In genomic region chr5:141939000-141939399, GRCm38 (mm10) we compare ENCODE assay signal across 30 mouse cellular contexts.
DNase-seq lines count a peak whose midpoint lies in the region; ATAC-seq lines count a peak whose summit lies in the region.
"Had no signal": no experiment of that assay in that cellular context is flagged by ENCODE, and none has a peak within 500 bp of the region (broad histone marks: within the 10 kb centered on the region; RNA-seq: fewer than 3 reads in every experiment).

No protein-coding gene starts in this region.

- no peaks in the 10 kb centered on the region for H3K27me3 ChIP-seq in midbrain, embryonic 11.5 days (ENCODE audit: control insufficient read depth, insufficient read depth, low read length)
- H3K27me3 ChIP-seq in midbrain, embryonic 15.5 days (replicated peaks), result no peaks in the 10 kb centered on the region
- H3K27me3 ChIP-seq in embryonic facial prominence, embryonic 15.5 days, result no peaks in the 10 kb centered on the region
- no peaks in the 10 kb centered on the region for H3K27me3 ChIP-seq in liver, embryonic 11.5 days (replicated peaks; ENCODE audit: control insufficient read depth, insufficient read depth, low read length)
- H3K27me3 ChIP-seq: embryonic facial prominence, embryonic 12.5 days; forebrain, embryonic 13.5 days; heart, embryonic 13.5 days; Patski had no signal

- H3K4me3 ChIP-seq in midbrain, embryonic 11.5 days (ENCODE audit: low read depth, low read length), result no peak overlapping the region
- no peak overlapping the region for H3K4me3 ChIP-seq in midbrain, embryonic 15.5 days
- no peak overlapping the region for H3K4me3 ChIP-seq in embryonic facial prominence, embryonic 15.5 days (replicated peaks)
- H3K4me3 ChIP-seq in liver, embryonic 11.5 days (ENCODE audit: low read depth, low read length), result no peak overlapping the region
- H3K4me3 ChIP-seq: embryonic facial prominence, embryonic 12.5 days; forebrain, embryonic 10.5 days; forebrain, embryonic 13.5 days; heart, adult 2 months; heart, embryonic 10.5 days; heart, embryonic 13.5 days had no signal

- peak; percentile 80; the same call in 1 of the 2 replicates for ATAC-seq in frontal cortex, adult (ENCODE audit: low TSS enrichment)
- ATAC-seq in midbrain, embryonic 11.5 days (ENCODE audit: low FRiP score), result no peak
- ATAC-seq in midbrain, embryonic 15.5 days (replicated peaks), result no peak
- 0 out of 2 replicates have a peak, but pooled peaks have one; percentile 48 for ATAC-seq in embryonic facial prominence, embryonic 15.5 days (ENCODE audit: insufficient number of reproducible peaks, low FRiP score, low TSS enrichment, low read depth)
- ATAC-seq in liver, embryonic 11.5 days (replicated peaks; ENCODE audit: low FRiP score), result no peak
- ATAC-seq: forebrain, embryonic 13.5 days; forebrain, embryonic 16.5 days; hindbrain, postnatal 0 days; inflammation-experienced regulatory T-cells, adult 6 months; intestine, postnatal 0 days; Patski had no signal

- WGBS in midbrain, embryonic 11.5 days, result 87% methylated on average over 9 of the region's 9 CpGs
- WGBS in midbrain, embryonic 15.5 days, result 76% methylated on average over 9 of the region's 9 CpGs
- 69% methylated on average over 9 of the region's 9 CpGs for WGBS in embryonic facial prominence, embryonic 15.5 days
- 79% methylated on average over 9 of the region's 9 CpGs for WGBS in liver, embryonic 11.5 days

- H3K4me1 ChIP-seq in midbrain, embryonic 11.5 days (ENCODE audit: control insufficient read depth, insufficient read depth, low read length), result no peaks in the 10 kb centered on the region
- 0 out of 2 replicates have a peak, but pooled peaks cover 4% of the 10 kb centered on the region for H3K4me1 ChIP-seq in midbrain, embryonic 15.5 days
- no peaks in the 10 kb centered on the region for H3K4me1 ChIP-seq in embryonic facial prominence, embryonic 15.5 days
- H3K4me1 ChIP-seq in liver, embryonic 11.5 days (replicated peaks; ENCODE audit: control insufficient read depth, insufficient read depth, low read length), result no peaks in the 10 kb centered on the region
- H3K4me1 ChIP-seq: embryonic facial prominence, embryonic 12.5 days; forebrain, embryonic 10.5 days; forebrain, embryonic 13.5 days had no signal

- H3K9me3 ChIP-seq in midbrain, embryonic 11.5 days (ENCODE audit: control insufficient read depth, low read length), result no peaks in the 10 kb centered on the region
- H3K9me3 ChIP-seq in midbrain, embryonic 15.5 days, result no peaks in the 10 kb centered on the region
- no peaks in the 10 kb centered on the region for H3K9me3 ChIP-seq in embryonic facial prominence, embryonic 15.5 days (replicated peaks)
- no peaks in the 10 kb centered on the region for H3K9me3 ChIP-seq in liver, embryonic 11.5 days (ENCODE audit: control insufficient read depth, low read length)
- H3K9me3 ChIP-seq: embryonic facial prominence, embryonic 12.5 days; forebrain, embryonic 10.5 days; forebrain, embryonic 13.5 days; heart, embryonic 10.5 days; heart, embryonic 13.5 days had no signal

- no peak for DNase-seq in frontal cortex, postnatal 10 days (ENCODE audit: low spot score in 2 of 2)
- DNase-seq in midbrain, embryonic 11.5 days (ENCODE audit: low spot score, missing footprints), result peak; percentile 62
- DNase-seq in brain, adult 2 months (ENCODE audit: low read depth, low spot score), result peak; percentile 57
- no peak for DNase-seq in liver, embryonic 11.5 days (ENCODE audit: low spot score)
- DNase-seq: adrenal gland, adult 2 months; adrenal gland, postnatal 14 days; B cell, adult 2 months; cerebellum, adult 18-20 months; cerebellum, adult 9-10 months; cerebellum, postnatal 14 days; gastrocnemius, postnatal 10 days; gastrocnemius, postnatal 36 days; heart, adult 2 months; heart, postnatal 14 days; heart, postnatal 4 days had no signal

- no peak overlapping the region for H3K9ac ChIP-seq in midbrain, embryonic 11.5 days (ENCODE audit: low read length)
- H3K9ac ChIP-seq in midbrain, embryonic 15.5 days, result no peak overlapping the region
- no peak overlapping the region for H3K9ac ChIP-seq in embryonic facial prominence, embryonic 15.5 days
- H3K9ac ChIP-seq in liver, embryonic 11.5 days (ENCODE audit: low read depth, low read length), result no peak overlapping the region
- H3K9ac ChIP-seq: embryonic facial prominence, embryonic 12.5 days; forebrain, embryonic 13.5 days; heart, embryonic 13.5 days; hindbrain, embryonic 14.5 days had no signal

- H3K27ac ChIP-seq in midbrain, embryonic 11.5 days (ENCODE audit: low read depth, low read length), result no peak overlapping the region
- no peak overlapping the region for H3K27ac ChIP-seq in midbrain, embryonic 15.5 days
- no peak overlapping the region for H3K27ac ChIP-seq in embryonic facial prominence, embryonic 15.5 days (replicated peaks)
- H3K27ac ChIP-seq in liver, embryonic 11.5 days (ENCODE audit: low read depth, low read length), result no peak overlapping the region
- H3K27ac ChIP-seq: embryonic facial prominence, embryonic 12.5 days; forebrain, embryonic 10.5 days; forebrain, embryonic 13.5 days; heart, adult 2 months; heart, embryonic 10.5 days; heart, embryonic 13.5 days; hindbrain, embryonic 14.5 days; hindbrain, postnatal 0 days had no signal

- H3K4me2 ChIP-seq in midbrain, embryonic 11.5 days, result no peak overlapping the region
- H3K4me2 ChIP-seq in midbrain, embryonic 15.5 days, result no peak overlapping the region
- no peak overlapping the region for H3K4me2 ChIP-seq in embryonic facial prominence, embryonic 15.5 days (replicated peaks)
- no peak overlapping the region for H3K4me2 ChIP-seq in liver, embryonic 11.5 days
- H3K4me2 ChIP-seq: embryonic facial prominence, embryonic 12.5 days; forebrain, embryonic 13.5 days; heart, embryonic 13.5 days; hindbrain, embryonic 14.5 days had no signal

- H3K36me3 ChIP-seq in midbrain, embryonic 11.5 days (ENCODE audit: control insufficient read depth, insufficient read depth, low read length), result no peaks in the 10 kb centered on the region
- H3K36me3 ChIP-seq in midbrain, embryonic 15.5 days (replicated peaks), result no peaks in the 10 kb centered on the region
- no peaks in the 10 kb centered on the region for H3K36me3 ChIP-seq in embryonic facial prominence, embryonic 15.5 days
- H3K36me3 ChIP-seq in liver, embryonic 11.5 days (ENCODE audit: control insufficient read depth, insufficient read depth, low read length), result no peaks in the 10 kb centered on the region
- H3K36me3 ChIP-seq: embryonic facial prominence, embryonic 12.5 days; forebrain, embryonic 10.5 days; G1E had no signal

Comparison
In these comparisons a context has a peak if more than half of its experiments do, and no peak if none do; other contexts are left out.
1. ATAC-seq: peak in frontal cortex, adult (single experiment) and embryonic facial prominence, embryonic 15.5 days (single experiment); none in midbrain, embryonic 11.5 days (single experiment), midbrain, embryonic 15.5 days (single experiment) and liver, embryonic 11.5 days (single experiment).
2. DNase-seq: peak in midbrain, embryonic 11.5 days (single experiment) and brain, adult 2 months (single experiment); none in frontal cortex, postnatal 10 days (0 of 2) and liver, embryonic 11.5 days (single experiment).